Comparison of ENCODE assay signal across 10 mouse cellular contexts in genomic region chr11:97350035-97350434, GRCm38 (mm10). TPM values are rescaled to one million over a fixed set of nuclear protein-coding genes. Genes with fewer than 3 reads are reported as not detected.
DNase-seq lines count a peak whose midpoint lies in the region; ATAC-seq and TF ChIP-seq lines count a peak whose summit lies in the region.
"Had no signal": no experiment of that assay in that cellular context is flagged by ENCODE, and none has a peak within 500 bp of the region (broad histone marks: within the 10 kb centered on the region; RNA-seq: fewer than 3 reads in every experiment).

No protein-coding gene starts in this region.

- TF ChIP-seq CTCF in lung, postnatal 0 days (IDR thresholded peaks at IDR 0.05) = no peak

- H3K9me3 ChIP-seq in forebrain, embryonic 13.5 days (replicated peaks) = no peaks in the 10 kb centered on the region
- H3K9me3 ChIP-seq in hindbrain, embryonic 12.5 days (replicated peaks) = no peaks in the 10 kb centered on the region
- no peaks in the 10 kb centered on the region for H3K9me3 ChIP-seq in lung, postnatal 0 days (ENCODE audit: low read length)
- H3K9me3 ChIP-seq: G1E had no signal

- no peak overlapping the region for H3K4me3 ChIP-seq in forebrain, embryonic 13.5 days
- no peak overlapping the region for H3K4me3 ChIP-seq in hindbrain, embryonic 12.5 days
- H3K4me3 ChIP-seq in lung, postnatal 0 days (ENCODE audit: low read depth, low read length) = no peak overlapping the region

- 10% methylated on average over 1 of the region's 2 CpGs for WGBS in forebrain, embryonic 13.5 days
- WGBS in hindbrain, embryonic 12.5 days = 0% methylated on average over 2 of the region's 2 CpGs
- 28% methylated on average over 2 of the region's 2 CpGs for WGBS in lung, postnatal 0 days

- no peak overlapping the region for H3K9ac ChIP-seq in forebrain, embryonic 13.5 days
- H3K9ac ChIP-seq in hindbrain, embryonic 12.5 days = no peak overlapping the region; the same call in 1 of the 2 replicates
- peak overlapping the region; percentile 23; the same call in 1 of the 2 replicates for H3K9ac ChIP-seq in lung, postnatal 0 days (replicated peaks; ENCODE audit: low read depth)

- H3K36me3 ChIP-seq in forebrain, embryonic 13.5 days (ENCODE audit: poor library complexity, severe bottlenecking) = no peaks in the 10 kb centered on the region
- no peaks in the 10 kb centered on the region for H3K36me3 ChIP-seq in hindbrain, embryonic 12.5 days
- H3K36me3 ChIP-seq in lung, postnatal 0 days (ENCODE audit: insufficient read depth, low read length) = no peaks in the 10 kb centered on the region
- H3K36me3 ChIP-seq: G1E had no signal

- H3K4me1 ChIP-seq in forebrain, embryonic 13.5 days = peaks cover 30% of the 10 kb centered on the region
- peaks cover 31% of the 10 kb centered on the region for H3K4me1 ChIP-seq in hindbrain, embryonic 12.5 days
- H3K4me1 ChIP-seq in lung, postnatal 0 days (ENCODE audit: insufficient read depth, low read depth, low read length) = peaks cover 4% of the 10 kb centered on the region; the same call in 1 of the 2 replicates

- TF ChIP-seq EP300 in lung, postnatal 0 days (IDR thresholded peaks at IDR 0.05) = no peak

- H3K4me2 ChIP-seq in forebrain, embryonic 13.5 days = peak overlapping the region; percentile 30
- no peak overlapping the region for H3K4me2 ChIP-seq in hindbrain, embryonic 12.5 days (replicated peaks)
- H3K4me2 ChIP-seq in lung, postnatal 0 days (replicated peaks; ENCODE audit: low read depth, low read length) = no peak overlapping the region

- DNase-seq in urinary bladder, postnatal 14 days (ENCODE audit: low spot score) = peak; percentile 72
- DNase-seq in urinary bladder, postnatal 10 days (ENCODE audit: low spot score) = no peak
- DNase-seq in layer of hippocampus, adult 9-11 months = peak; percentile 77
- DNase-seq in lung, postnatal 0 days (ENCODE audit: low spot score) = peak; percentile 93
- peak; percentile 97 for DNase-seq in retina, postnatal 1 day

- no peaks in the 10 kb centered on the region for H3K27me3 ChIP-seq in forebrain, embryonic 13.5 days
- no peaks in the 10 kb centered on the region for H3K27me3 ChIP-seq in hindbrain, embryonic 12.5 days
- H3K27me3 ChIP-seq in lung, postnatal 0 days (replicated peaks; ENCODE audit: insufficient read depth, low read length) = no peaks in the 10 kb centered on the region

- H3K27ac ChIP-seq in forebrain, embryonic 13.5 days = peak overlapping the region; percentile 64; the same call in 1 of the 2 replicates
- H3K27ac ChIP-seq in hindbrain, embryonic 12.5 days = peak overlapping the region; percentile 12
- H3K27ac ChIP-seq in lung, postnatal 0 days (ENCODE audit: low read length) = peak overlapping the region; percentile 51; the same call in 1 of the 2 replicates

- peak; percentile 68; the same call in 1 of the 2 replicates for ATAC-seq in forebrain, embryonic 13.5 days
- peak; percentile 82 for ATAC-seq in hindbrain, embryonic 12.5 days (ENCODE audit: low FRiP score)
- ATAC-seq in lung, postnatal 0 days = peak; percentile 91
- ATAC-seq in CD4-positive, CD25-positive, alpha-beta regulatory T cell, adult 4 months = no peak

RNA-seq across cellular contexts. Expression of gene Gpr179, which starts 1.8 kb away (rescaled TPM):
- polyA plus RNA-seq in forebrain, embryonic 13.5 days (2015; fragmentation: Nextera tagmentation; extraction: Ambion mirVana) = 0.19 and 0.25 TPM in 2 replicates
- polyA plus RNA-seq in hindbrain, embryonic 12.5 days (2016; fragmentation: Nextera tagmentation; extraction: Ambion mirVana) = 0.17 and 0.22 TPM in 2 replicates
- polyA plus RNA-seq in lung, postnatal 0 days (2015; fragmentation: Nextera tagmentation; extraction: Ambion mirVana) = 0.23 and 0.24 TPM in 2 replicates
- polyA plus RNA-seq in CD4-positive, CD25-positive, alpha-beta regulatory T cell, adult 4 months (2017; shearing (Covaris generic)) = under 1 TPM; 0.16 to 0.30 TPM
- polyA plus RNA-seq: liver, adult 2 months had no signal

RNA-seq across cellular contexts. Expression of gene Socs7, which starts 12.3 kb away (rescaled TPM):
- 7.7 and 8.6 TPM in 2 replicates for polyA plus RNA-seq in forebrain, embryonic 13.5 days (2015; fragmentation: Nextera tagmentation; extraction: Ambion mirVana)
- polyA plus RNA-seq in hindbrain, embryonic 12.5 days (2016; fragmentation: Nextera tagmentation; extraction: Ambion mirVana) = 7.0 and 9.1 TPM in 2 replicates
- polyA plus RNA-seq in lung, postnatal 0 days (2015; fragmentation: Nextera tagmentation; extraction: Ambion mirVana) = 2.4 and 2.5 TPM in 2 replicates
- 1 to 10 TPM; 7.6 to 8.4 TPM for polyA plus RNA-seq in CD4-positive, CD25-positive, alpha-beta regulatory T cell, adult 4 months (2017; shearing (Covaris generic))

RNA-seq across cellular contexts. Expression of gene Mrpl45, which starts 34.5 kb away (rescaled TPM):
- 47.4 and 49.1 TPM in 2 replicates for polyA plus RNA-seq in forebrain, embryonic 13.5 days (2015; fragmentation: Nextera tagmentation; extraction: Ambion mirVana)
- 44.9 and 45.6 TPM in 2 replicates for polyA plus RNA-seq in hindbrain, embryonic 12.5 days (2016; fragmentation: Nextera tagmentation; extraction: Ambion mirVana)
- 19.2 and 22.4 TPM in 2 replicates for polyA plus RNA-seq in lung, postnatal 0 days (2015; fragmentation: Nextera tagmentation; extraction: Ambion mirVana)
- polyA plus RNA-seq in CD4-positive, CD25-positive, alpha-beta regulatory T cell, adult 4 months (2017; shearing (Covaris generic)) = 10 to 100 TPM; 38.8 to 42.3 TPM

Comparison
In these comparisons a context has a peak if more than half of its experiments do, and no peak if none do; other contexts are left out.
1. H3K27ac ChIP-seq: peak in every context shown above with its lines; median percentile 64 in forebrain, embryonic 13.5 days; 51 in lung, postnatal 0 days; 12 in hindbrain, embryonic 12.5 days.